Mouse (Mus musculus): ENCODE results near the gene Snap29. TPM values are rescaled to one million over a fixed set of nuclear protein-coding genes. Genes with fewer than 3 reads are reported as not detected.

The Snap29 gene
- polyA plus RNA-seq (2014; fragmentation: Nextera tagmentation; extraction: Ambion mirVana), result 5.1 and 6.3 TPM in 2 replicates

- no peak for TF ChIP-seq CTCF (IDR thresholded peaks at IDR 0.05; ENCODE audit: low read depth)
- WGBS, result under 1% methylated on average over 63 of the region's 69 CpGs
- ATAC-seq (ENCODE audit: insufficient read depth), result peak; percentile 97
Measured at GRCm38 (mm10) chr16:17405736-17406443, at the start of gene Snap29, which contains the start of gene Pi4ka. Gene Snap29 (plus strand): TSS chr16:17405986. Gene Pi4ka (minus strand): TSS chr16:17406314.

GRCm38 (mm10) chr16:17356031-17356430 is 49.8 kb upstream of the Snap29 start:
- H3K9ac ChIP-seq, result no peak overlapping the region

More at GRCm38 (mm10) chr16:17405736-17406443, at the start of gene Snap29, which contains the start of gene Pi4ka:
- H3K4me3 ChIP-seq (ENCODE audit: low read depth, low read length), result peak within 1 kb of the TSS; percentile 72
- no peaks in the 10 kb centered on the region for H3K27me3 ChIP-seq (ENCODE audit: insufficient read depth, low read length)
- no peaks in the 10 kb centered on the region for H3K36me3 ChIP-seq (ENCODE audit: insufficient read depth)
- no peaks in the 10 kb centered on the region; the same call in 1 of the 2 replicates for H3K4me1 ChIP-seq (ENCODE audit: insufficient read depth)
- DNase-seq, result peak; percentile 99
- peak within 1 kb of the TSS; percentile 51; the same call in 1 of the 2 replicates for H3K27ac ChIP-seq (ENCODE audit: low read depth)
- H3K9me3 ChIP-seq (ENCODE audit: low read depth, low read length), result no peaks in the 10 kb centered on the region
- H3K4me2 ChIP-seq, result peak within 1 kb of the TSS; percentile 80
- peak within 1 kb of the TSS; percentile 74 for H3K9ac ChIP-seq

GRCm38 (mm10) chr16:17358787-17359186 is 47.0 kb upstream of the Snap29 start:
- 90% methylated on average over 4 of the region's 4 CpGs for WGBS
- Histone ChIP-seq H3K27ac (ENCODE audit: low read depth) (no peak overlapping the region), H3K4me3 (ENCODE audit: low read depth, low read length) (no peak overlapping the region), H3K9me3 (ENCODE audit: low read depth, low read length) (no peaks in the 10 kb centered on the region), H3K36me3 (ENCODE audit: insufficient read depth) (peaks cover 34% of the 10 kb centered on the region), H3K4me2 (no peak overlapping the region), H3K4me1 (ENCODE audit: insufficient read depth) (no peaks in the 10 kb centered on the region), H3K9ac (no peak overlapping the region), H3K27me3 (ENCODE audit: insufficient read depth, low read length) (no peaks in the 10 kb centered on the region)
- no peak for ATAC-seq (ENCODE audit: insufficient read depth)
- no peak for DNase-seq
- TF ChIP-seq CTCF (IDR thresholded peaks at IDR 0.05; ENCODE audit: low read depth), result no peak

More at GRCm38 (mm10) chr16:17356031-17356430, 49.8 kb upstream of the Snap29 start:
- Histone ChIP-seq H3K4me1 (ENCODE audit: insufficient read depth) (no peaks in the 10 kb centered on the region), H3K36me3 (ENCODE audit: insufficient read depth) (peaks cover 49% of the 10 kb centered on the region), H3K9me3 (ENCODE audit: low read depth, low read length) (no peaks in the 10 kb centered on the region), H3K27me3 (ENCODE audit: insufficient read depth, low read length) (no peaks in the 10 kb centered on the region), H3K27ac (ENCODE audit: low read depth) (no peak overlapping the region), H3K4me3 (ENCODE audit: low read depth, low read length) (no peak overlapping the region), H3K4me2 (no peak overlapping the region)
- DNase-seq, result no peak
- ATAC-seq (ENCODE audit: insufficient read depth), result no peak
- WGBS, result 92% methylated on average over 6 of the region's 6 CpGs
- no peak for TF ChIP-seq CTCF (IDR thresholded peaks at IDR 0.05; ENCODE audit: low read depth)

GRCm38 (mm10) chr16:17382306-17382705 is 23.5 kb upstream of the Snap29 start:
- Histone ChIP-seq H3K27ac (ENCODE audit: low read depth) (no peak overlapping the region), H3K27me3 (ENCODE audit: insufficient read depth, low read length) (no peaks in the 10 kb centered on the region), H3K9ac (no peak overlapping the region), H3K4me2 (no peak overlapping the region), H3K9me3 (ENCODE audit: low read depth, low read length) (no peaks in the 10 kb centered on the region), H3K36me3 (ENCODE audit: insufficient read depth) (peaks cover 27% of the 10 kb centered on the region), H3K4me3 (ENCODE audit: low read depth, low read length) (no peak overlapping the region), H3K4me1 (ENCODE audit: insufficient read depth) (no peaks in the 10 kb centered on the region)
- TF ChIP-seq CTCF (IDR thresholded peaks at IDR 0.05; ENCODE audit: low read depth), result no peak
- WGBS, result 89% methylated on average over 4 of the region's 4 CpGs
- no peak for DNase-seq
- no peak for ATAC-seq (ENCODE audit: insufficient read depth)

GRCm38 (mm10) chr16:17383594-17384326 is 22.0 kb upstream of the Snap29 start:
- Histone ChIP-seq H3K4me2 (no peak overlapping the region), H3K9ac (no peak overlapping the region), H3K4me3 (ENCODE audit: low read depth, low read length) (no peak overlapping the region), H3K36me3 (ENCODE audit: insufficient read depth) (peaks cover 27% of the 10 kb centered on the region), H3K27ac (ENCODE audit: low read depth) (no peak overlapping the region), H3K4me1 (ENCODE audit: insufficient read depth) (no peaks in the 10 kb centered on the region), H3K27me3 (ENCODE audit: insufficient read depth, low read length) (no peaks in the 10 kb centered on the region), H3K9me3 (ENCODE audit: low read depth, low read length) (no peaks in the 10 kb centered on the region)
- no peak for TF ChIP-seq CTCF (IDR thresholded peaks at IDR 0.05; ENCODE audit: low read depth)
- WGBS, result 90% methylated on average over 2 of the region's 2 CpGs
- DNase-seq (no peak), ATAC-seq (ENCODE audit: insufficient read depth) (no peak)

GRCm38 (mm10) chr16:17392784-17393183 is 13.0 kb upstream of the Snap29 start:
- H3K4me3 ChIP-seq (ENCODE audit: low read depth, low read length), result no peak overlapping the region
- no peak overlapping the region for H3K9ac ChIP-seq
- peak; percentile 28 for DNase-seq
- ATAC-seq (ENCODE audit: insufficient read depth), result no peak
- H3K27me3 ChIP-seq (ENCODE audit: insufficient read depth, low read length), result no peaks in the 10 kb centered on the region
- WGBS, result 61% methylated on average over 4 of the region's 4 CpGs
- no peaks in the 10 kb centered on the region for H3K4me1 ChIP-seq (ENCODE audit: insufficient read depth)
- H3K36me3 ChIP-seq (ENCODE audit: insufficient read depth), result no peaks in the 10 kb centered on the region
- H3K27ac ChIP-seq (ENCODE audit: low read depth), result no peak overlapping the region
- no peaks in the 10 kb centered on the region for H3K9me3 ChIP-seq (ENCODE audit: low read depth, low read length)
- no peak overlapping the region for H3K4me2 ChIP-seq
- TF ChIP-seq CTCF (IDR thresholded peaks at IDR 0.05; ENCODE audit: low read depth), result no peak

DNA sequence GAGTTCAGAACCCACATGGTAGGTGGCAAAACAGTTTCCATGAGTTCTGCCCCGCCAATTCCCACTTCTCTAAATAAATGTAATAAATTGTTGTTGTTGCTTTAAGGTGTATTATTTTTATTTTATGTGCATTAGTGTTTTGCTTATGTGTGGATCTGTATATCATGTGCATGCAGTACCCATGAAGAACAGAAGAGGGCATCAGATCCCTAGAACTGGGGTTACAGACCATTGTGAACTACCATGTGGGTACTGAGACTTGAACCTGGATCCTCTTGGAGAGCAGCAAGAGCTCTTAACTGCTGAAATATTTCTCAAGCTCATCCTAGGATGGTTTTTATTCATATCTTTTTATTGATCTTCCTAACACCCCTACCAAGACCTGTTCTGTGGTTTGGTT is 2.9 kb upstream of the Snap29 start:
- no peaks in the 10 kb centered on the region for H3K9me3 ChIP-seq (ENCODE audit: low read depth, low read length)
- TF ChIP-seq CTCF (IDR thresholded peaks at IDR 0.05; ENCODE audit: low read depth), result peak; percentile 70
- H3K4me3 ChIP-seq (ENCODE audit: low read depth, low read length), result no peak overlapping the region
- H3K4me1 ChIP-seq (ENCODE audit: insufficient read depth), result no peaks in the 10 kb centered on the region; the same call in 1 of the 2 replicates
- H3K27ac ChIP-seq (ENCODE audit: low read depth), result no peak overlapping the region
- WGBS, result 74% methylated on average over 1 of the region's 1 CpGs
- H3K36me3 ChIP-seq (ENCODE audit: insufficient read depth), result no peaks in the 10 kb centered on the region
- H3K27me3 ChIP-seq (ENCODE audit: insufficient read depth, low read length), result no peaks in the 10 kb centered on the region
- DNase-seq (peak; percentile 65), ATAC-seq (ENCODE audit: insufficient read depth) (no peak)
- no peak overlapping the region for H3K9ac ChIP-seq
- H3K4me2 ChIP-seq, result no peak overlapping the region

All from lung, embryonic 14.5 days (tissue).